Mouse (Mus musculus) monocyte, adult 5-6 weeks (primary cell): ENCODE results near the gene BC035044. TPM values are rescaled to one million over a fixed set of nuclear protein-coding genes. Genes with fewer than 3 reads are reported as not detected.
"Not testable (repeated sequence)": the region's sequence is repeated elsewhere in the genome, so short reads cannot be mapped to it uniquely, and the experiment has no call there.

Experiments
- ATAC-seq: fragments of 153-309, 156-312 bp; replicated peaks from 2 replicates; pipeline ENCODE4 v1.8.0; 2017; ENCODE audit warnings: mild to moderate bottlenecking; ENCODE audit not compliant: low TSS enrichment, insufficient number of reproducible peaks, severe bottlenecking, poor library complexity, low FRiP score
- total RNA-seq: library from RNA; stranded (forward); fragments of 200-1000, 200-491, 200-594 nt; gene quantifications from 3 replicates; pipeline ENCODE4 v1.2.3, GENCODE M21; 2017

The BC035044 gene
- 29.0 to 64.0 TPM (median 51.6 TPM) in 3 replicates for total RNA-seq

- 0 out of 2 replicates have a peak, but pooled peaks have one; percentile 40 for ATAC-seq
These were observed at the start of gene BC035044 for GRCm38 (mm10) chr6:128890948-128891355. TSS of gene BC035044 (minus strand) at chr6:128891126.

DNA sequence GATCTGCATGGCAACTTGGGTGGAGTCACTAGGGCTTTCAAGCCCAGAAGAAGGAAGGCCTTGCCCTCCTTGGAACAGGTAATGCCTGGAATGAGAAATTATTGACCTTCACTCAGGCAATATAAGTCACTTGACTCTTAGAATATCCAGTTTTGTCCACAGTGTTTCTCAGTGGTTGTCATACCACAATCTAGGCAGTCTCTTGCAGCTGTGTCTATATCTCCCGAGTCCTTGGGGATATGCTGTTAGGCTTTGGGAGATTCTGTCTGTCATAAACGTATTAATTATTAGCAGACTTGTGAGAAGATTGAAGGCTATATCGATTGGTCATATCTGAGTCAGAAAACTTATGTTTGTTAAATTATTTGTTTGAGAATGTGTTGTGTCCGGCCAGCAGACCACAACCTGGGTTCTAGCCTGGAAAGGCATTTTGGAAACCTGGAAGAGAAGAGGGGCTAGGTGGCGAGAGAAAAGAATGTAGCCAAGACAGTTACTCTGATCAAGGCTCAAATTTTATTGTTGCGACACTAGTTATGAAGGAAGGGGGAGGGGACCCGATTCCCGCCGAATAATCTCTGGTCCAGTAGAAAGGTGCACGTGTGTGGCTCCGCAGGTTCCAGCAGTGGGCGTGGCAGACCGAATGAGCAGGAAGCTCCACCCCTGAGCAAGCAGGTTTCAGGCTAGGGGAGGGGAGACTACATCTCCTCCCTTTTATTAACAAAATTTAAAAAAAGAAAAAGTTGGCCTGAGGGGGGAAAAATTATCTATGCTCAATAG, 45.2 kb upstream of the BC035044 start:
- ATAC-seq, result not testable (repeated sequence)

GRCm38 (mm10) chr6:128934081-128934480, 43.2 kb upstream of the BC035044 start, which contains the start of gene Clec2g:
TSS of gene Clec2g (plus strand) at chr6:128934381.
- not testable (repeated sequence) for ATAC-seq

DNA sequence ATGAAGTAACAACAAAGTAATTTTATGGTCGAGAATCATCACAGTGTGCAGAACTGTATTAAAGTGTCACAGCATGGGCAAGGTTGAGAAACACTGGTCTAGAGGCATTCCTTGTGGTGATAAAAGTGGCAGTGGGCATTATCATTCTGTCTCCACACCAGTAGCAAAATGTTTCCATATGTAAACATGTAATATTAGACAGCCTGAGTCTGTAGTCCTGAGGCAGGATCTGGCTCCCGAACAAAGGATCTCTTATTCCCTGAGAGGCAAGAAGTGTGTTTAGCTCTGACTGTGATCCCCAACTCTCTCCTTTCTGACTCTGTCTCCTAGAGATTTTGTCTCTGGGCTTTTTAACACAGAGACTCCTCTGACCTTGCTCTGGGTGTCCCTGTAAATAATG, 42.1 kb upstream of the BC035044 start:
- ATAC-seq, result no peak

DNA sequence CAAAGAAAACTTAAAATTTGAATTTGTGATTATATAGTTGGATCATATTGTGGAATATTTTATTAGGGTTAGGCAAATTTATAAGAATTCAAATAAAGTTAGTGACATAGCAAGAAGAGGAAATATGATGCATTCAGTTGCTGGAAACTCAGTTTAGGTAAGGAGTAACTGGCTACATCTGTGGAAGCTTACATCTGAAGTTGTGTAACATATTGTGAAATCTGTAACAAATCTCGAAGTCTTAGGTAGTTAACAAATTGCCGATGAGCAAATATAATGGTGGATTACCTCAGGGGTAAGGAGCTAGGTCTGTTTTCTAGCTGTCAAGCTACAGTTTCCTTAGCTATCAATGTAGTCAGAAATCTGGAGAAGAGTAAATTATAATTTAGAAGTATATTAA, 26.4 kb upstream of the BC035044 start:
- ATAC-seq, result no peak

- peak; percentile 73 for ATAC-seq
These were observed 22.8 kb upstream of the BC035044 start for GRCm38 (mm10) chr6:128913598-128914254.

- ATAC-seq, result peak; percentile 53; the same call in 1 of the 2 replicates
These were observed 10.0 kb upstream of the BC035044 start for GRCm38 (mm10) chr6:128900796-128901552.

DNA sequence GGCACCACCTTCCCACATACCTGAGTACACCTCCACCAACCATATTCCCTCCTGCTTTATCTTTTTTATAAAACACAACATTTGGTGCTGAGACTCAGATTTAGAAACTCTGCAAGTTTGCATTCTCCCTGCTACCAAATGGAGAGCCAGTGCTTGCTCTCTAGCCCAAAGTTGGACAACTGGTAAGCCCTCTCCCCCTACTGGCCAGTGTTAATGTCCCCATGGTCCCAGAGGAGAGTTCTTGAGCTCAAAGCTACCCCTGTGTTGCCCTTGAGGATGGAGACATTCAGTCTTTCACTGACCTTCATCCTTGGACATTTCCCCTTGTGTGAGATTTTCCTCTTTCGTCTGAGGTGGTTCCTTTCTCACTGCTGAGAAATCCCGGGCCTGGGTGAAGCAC, 9.1 kb upstream of the BC035044 start:
- no peak for ATAC-seq

DNA sequence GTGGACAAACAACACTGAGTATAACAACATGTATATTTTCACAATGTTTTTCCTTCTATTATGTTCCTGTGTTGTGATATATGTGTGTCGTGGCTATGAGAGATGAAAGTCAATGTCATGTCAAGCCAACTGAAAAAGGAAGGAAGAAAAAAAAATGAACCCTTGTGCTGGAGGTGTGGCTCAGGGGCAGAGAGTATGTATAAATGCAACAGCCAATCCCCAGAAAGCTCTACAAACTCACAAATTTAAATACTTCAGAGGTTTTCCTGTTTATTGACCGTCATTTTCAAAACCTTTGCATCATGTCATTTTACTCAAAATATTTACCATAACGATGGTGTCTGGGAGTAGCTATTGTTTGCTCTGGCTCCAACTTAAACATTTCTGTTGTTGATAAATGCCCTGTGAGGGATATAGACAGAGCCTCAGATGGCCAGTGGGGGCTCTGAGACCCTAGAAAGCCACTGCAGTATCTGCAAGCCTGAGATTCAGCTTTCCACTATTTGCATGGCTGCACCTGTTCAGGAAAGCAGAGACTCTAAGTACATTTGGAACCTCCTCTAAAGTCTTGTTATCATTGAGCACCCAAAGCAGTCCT, 4.6 kb upstream of the BC035044 start:
- no peak for ATAC-seq

DNA sequence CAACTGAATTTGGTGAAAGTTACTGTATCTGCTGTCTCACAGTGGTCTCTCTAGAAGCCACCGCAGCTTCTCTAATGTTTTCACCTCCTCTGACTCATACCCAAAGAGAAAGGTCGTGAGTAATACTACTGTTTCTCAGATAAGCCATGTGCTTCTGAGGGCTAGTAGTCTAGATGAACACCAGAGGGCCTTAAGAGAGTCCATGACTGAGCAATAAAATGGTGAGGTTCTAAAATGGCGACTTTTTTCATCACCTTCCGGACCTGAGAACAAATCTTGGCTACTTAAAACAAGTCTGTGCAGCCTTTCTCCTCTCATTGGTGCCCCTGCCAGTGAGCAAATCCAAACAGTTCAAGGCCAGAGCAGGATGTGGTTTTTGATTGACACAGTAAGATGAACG, 2.1 kb downstream of the BC035044 start:
- ATAC-seq, result peak; percentile 89

- ATAC-seq, result peak; percentile 55
These were observed 3.7 kb downstream of the BC035044 start, which contains the start of gene Clec2i for GRCm38 (mm10) chr6:128887091-128887790. TSS of gene Clec2i (plus strand) at chr6:128887588.

DNA sequence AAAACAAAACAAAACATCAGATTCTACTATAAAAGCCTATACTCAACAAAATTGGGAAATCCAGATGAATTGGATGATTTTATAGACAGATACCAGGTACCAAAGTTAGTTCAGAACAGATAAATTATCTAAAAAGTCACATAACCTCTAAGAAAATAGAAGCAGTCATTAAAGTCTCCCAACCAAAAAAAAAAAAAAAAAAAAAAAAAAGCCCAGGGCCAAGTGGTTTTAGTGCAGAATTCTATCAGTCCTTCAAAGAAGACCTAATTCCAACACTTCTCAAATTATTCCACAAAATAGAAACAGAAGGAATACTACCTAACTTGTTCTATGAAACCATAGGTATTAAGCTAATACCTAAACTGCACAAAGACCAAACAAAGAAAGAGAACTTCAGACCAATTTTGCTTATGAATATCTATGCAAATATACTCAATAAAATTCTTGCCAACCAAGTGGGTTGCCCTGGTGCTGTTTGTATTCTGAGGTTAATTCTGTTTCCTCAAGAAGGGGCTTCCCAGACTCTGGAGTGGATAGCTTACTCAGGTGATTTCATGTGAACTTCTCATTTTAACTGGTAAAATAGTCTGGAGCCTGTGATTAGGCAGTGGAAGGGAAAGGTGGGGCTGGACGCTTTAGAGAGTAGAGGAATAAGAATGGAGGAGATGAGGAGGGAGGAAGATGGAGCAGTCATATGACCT, 18.9 kb downstream of the BC035044 start:
- ATAC-seq, result no peak

- no peak for ATAC-seq
These were observed 22.1 kb downstream of the BC035044 start for GRCm38 (mm10) chr6:128868861-128869260.

- no peak for ATAC-seq
These were observed 33.0 kb downstream of the BC035044 start for GRCm38 (mm10) chr6:128857976-128858375.

- ATAC-seq, result peak; percentile 91
These were observed 34.7 kb downstream of the BC035044 start for GRCm38 (mm10) chr6:128856250-128856649.

DNA sequence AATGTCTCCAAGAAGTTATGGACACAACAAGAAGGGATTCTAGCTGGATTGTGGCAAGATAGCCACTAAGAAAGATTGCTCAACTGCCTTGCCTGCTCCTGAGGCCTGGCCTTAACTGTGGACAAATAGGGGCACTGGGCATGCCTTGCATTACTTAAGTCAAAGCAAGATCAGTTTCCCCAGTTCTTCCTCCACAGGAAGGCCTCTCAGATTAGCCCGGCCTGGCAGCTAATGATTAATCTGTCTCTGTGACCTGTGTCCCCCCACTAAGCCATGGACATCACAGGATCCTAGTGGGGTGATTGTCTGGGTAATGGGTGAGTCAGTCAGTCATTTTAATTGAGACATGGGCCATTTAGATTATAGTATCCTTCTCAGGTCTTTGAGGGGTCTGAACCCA, 35.4 kb downstream of the BC035044 start:
- no peak for ATAC-seq

DNA sequence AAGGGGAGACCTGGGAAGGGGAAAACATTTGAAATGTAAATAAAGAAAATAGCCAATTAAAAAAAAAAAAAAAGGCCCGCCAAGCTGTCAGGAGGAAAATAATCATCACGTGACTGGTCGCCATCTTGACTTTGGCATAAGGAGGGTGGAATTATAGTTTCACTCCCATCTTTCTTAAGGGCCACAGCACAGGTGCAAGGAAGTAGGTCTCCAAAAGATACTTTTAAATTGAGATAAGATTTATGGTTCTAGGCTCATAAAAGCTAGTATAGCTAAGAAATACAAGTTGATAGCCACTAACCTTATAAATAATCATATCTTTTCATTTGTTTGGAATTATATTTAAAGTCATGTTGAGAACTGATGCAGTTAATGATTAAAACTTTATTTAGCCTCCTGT, 36.0 kb downstream of the BC035044 start:
- no peak for ATAC-seq
